Mouse (Mus musculus) right cerebral cortex, postnatal 14 days (tissue): ENCODE data around the gene Ddrgk1.

Experiments used
- DNase-seq: peaks from one replicate; pipeline ENCODE4 v3.0.0; 2022

Gene Ddrgk1

GRCm38 (mm10) chr2:130664102-130664701 lies at the start of gene Ddrgk1:
Ddrgk1 (minus strand) TSS chr2:130664659.
- DNase-seq, result peak; percentile 89

- DNase-seq, result no peak
These were observed 42.6 kb upstream of the Ddrgk1 start for GRCm38 (mm10) chr2:130707057-130707456.

GRCm38 (mm10) chr2:130706602-130707001 lies 42.1 kb upstream of the Ddrgk1 start:
- DNase-seq, result no peak

GRCm38 (mm10) chr2:130705178-130705577 lies 40.7 kb upstream of the Ddrgk1 start:
- DNase-seq, result no peak

- no peak for DNase-seq
These were observed 39.9 kb upstream of the Ddrgk1 start for GRCm38 (mm10) chr2:130704040-130705001.

GRCm38 (mm10) chr2:130697821-130698266 lies 33.4 kb upstream of the Ddrgk1 start:
- peak; percentile 15 for DNase-seq

GRCm38 (mm10) chr2:130697153-130697810 lies 32.8 kb upstream of the Ddrgk1 start, which contains the start of gene Slc4a11:
Slc4a11 (minus strand) TSS chr2:130697519.
- peak; percentile 35 for DNase-seq

GRCm38 (mm10) chr2:130696700-130697152 lies 32.3 kb upstream of the Ddrgk1 start:
- peak; percentile 19 for DNase-seq

GRCm38 (mm10) chr2:130693563-130693962 lies 29.1 kb upstream of the Ddrgk1 start:
- DNase-seq, result no peak

GRCm38 (mm10) chr2:130689011-130689410 lies 24.6 kb upstream of the Ddrgk1 start:
- DNase-seq, result no peak

GRCm38 (mm10) chr2:130685426-130685825 lies 21.0 kb upstream of the Ddrgk1 start:
- no peak for DNase-seq

- no peak for DNase-seq
These were observed 17.1 kb upstream of the Ddrgk1 start for GRCm38 (mm10) chr2:130681531-130681930.

GRCm38 (mm10) chr2:130679899-130680298 lies 15.4 kb upstream of the Ddrgk1 start:
- no peak for DNase-seq

- DNase-seq, result no peak
These were observed 14.7 kb upstream of the Ddrgk1 start for GRCm38 (mm10) chr2:130679154-130679553.

GRCm38 (mm10) chr2:130677211-130677610 lies 12.8 kb upstream of the Ddrgk1 start:
- no peak for DNase-seq

- DNase-seq, result peak; percentile 82
These were observed 3.1 kb upstream of the Ddrgk1 start, which contains the start of gene Itpa for GRCm38 (mm10) chr2:130667559-130667958. Itpa (plus strand) TSS chr2:130667610.

GRCm38 (mm10) chr2:130663342-130663741 lies 1.1 kb downstream of the Ddrgk1 start:
- no peak for DNase-seq

- no peak for DNase-seq
These were observed 5.9 kb downstream of the Ddrgk1 start for GRCm38 (mm10) chr2:130658530-130658929.

- peak; percentile 58 for DNase-seq
These were observed 6.9 kb downstream of the Ddrgk1 start for GRCm38 (mm10) chr2:130657541-130657940.

- DNase-seq, result no peak
These were observed 7.9 kb downstream of the Ddrgk1 start for GRCm38 (mm10) chr2:130656536-130656935.

GRCm38 (mm10) chr2:130655660-130656339 lies 8.7 kb downstream of the Ddrgk1 start:
- no peak for DNase-seq

- no peak for DNase-seq
These were observed 10.7 kb downstream of the Ddrgk1 start for GRCm38 (mm10) chr2:130653760-130654159.
